Mouse (Mus musculus) gastrocnemius, postnatal 36 days (tissue): Measurements from ENCODE around the gene Tff3. TPM values are rescaled to one million over a fixed set of nuclear protein-coding genes. Genes with fewer than 3 reads are reported as not detected.

Experiments used
- DNase-seq, 2 experiments: peaks; one replicate each; pipeline ENCODE4 v3.0.0; 2022
- intact Hi-C: fragments of 180-260 bp; cut with DNase I; formaldehyde crosslinking; loops from one replicate; pipeline ENCODE4 v1.15.1; 2025
- total RNA-seq, 2 experiments: library from RNA; stranded (reverse); gene quantifications; 2 replicates each; pipeline ENCODE4 v1.2.3; 2021

The Tff3 gene
- total RNA-seq, 2 experiments from 2014 or later, result not detected

DNA sequence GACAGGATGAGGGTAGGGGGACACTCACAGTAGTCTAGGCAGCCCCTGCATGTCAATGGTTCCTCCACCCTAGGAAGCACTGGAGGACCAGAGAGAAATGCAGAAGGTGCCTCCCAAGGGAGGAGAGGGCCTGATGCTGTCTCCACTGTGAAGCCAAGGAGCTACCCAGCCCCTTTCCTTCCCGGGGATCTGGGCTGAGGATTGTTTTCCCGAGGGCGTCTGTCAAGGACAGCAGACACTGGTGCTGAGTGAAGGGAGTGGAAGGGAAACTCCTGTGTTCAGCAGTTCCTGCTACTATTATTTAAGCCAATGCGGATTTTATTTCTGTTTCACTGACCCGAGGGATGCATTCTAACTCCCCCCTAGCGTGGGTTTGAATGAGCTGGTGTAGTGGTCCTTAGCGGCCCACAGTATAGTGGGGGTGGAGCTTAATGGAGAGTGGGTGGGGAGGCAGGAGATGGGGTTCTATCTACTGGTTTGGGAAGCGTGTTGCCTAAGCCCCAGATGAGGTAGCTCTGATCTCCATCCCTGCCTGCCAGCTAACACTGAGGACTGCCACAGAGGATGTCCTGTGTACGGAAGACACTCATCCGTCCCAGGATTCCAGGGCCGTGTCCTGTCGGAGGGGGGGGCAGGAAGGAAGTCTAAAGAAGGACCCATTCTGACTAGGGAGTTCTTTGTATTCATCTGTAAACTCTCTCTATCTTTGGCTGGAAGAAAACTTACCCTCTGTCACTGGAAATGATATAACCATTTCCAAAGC, 50.2 kb downstream of the Tff3 start:
- DNase-seq, result no peak
- intact Hi-C loops, result no loop called here

DNA sequence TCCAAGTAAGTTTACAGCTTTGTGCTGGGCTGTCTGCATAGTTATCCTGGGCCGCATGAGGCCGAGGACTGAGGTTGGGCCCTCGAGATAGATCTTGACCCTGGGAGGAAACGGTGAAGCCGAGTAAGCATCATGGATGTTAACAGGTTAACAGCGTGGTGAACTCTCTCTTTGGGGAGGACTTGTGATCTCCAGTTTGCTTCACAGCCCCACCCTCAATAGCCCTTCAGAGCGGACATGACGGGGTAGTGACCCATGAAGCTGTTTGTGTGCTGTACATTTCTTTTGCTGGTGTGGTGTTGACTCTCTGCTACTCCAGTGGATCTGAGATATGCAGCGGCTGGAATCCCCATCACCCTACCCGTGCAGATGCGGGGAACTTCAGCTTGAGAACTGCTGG, 50.9 kb downstream of the Tff3 start:
- intact Hi-C loops, result no loop called here
- DNase-seq, result no peak

DNA sequence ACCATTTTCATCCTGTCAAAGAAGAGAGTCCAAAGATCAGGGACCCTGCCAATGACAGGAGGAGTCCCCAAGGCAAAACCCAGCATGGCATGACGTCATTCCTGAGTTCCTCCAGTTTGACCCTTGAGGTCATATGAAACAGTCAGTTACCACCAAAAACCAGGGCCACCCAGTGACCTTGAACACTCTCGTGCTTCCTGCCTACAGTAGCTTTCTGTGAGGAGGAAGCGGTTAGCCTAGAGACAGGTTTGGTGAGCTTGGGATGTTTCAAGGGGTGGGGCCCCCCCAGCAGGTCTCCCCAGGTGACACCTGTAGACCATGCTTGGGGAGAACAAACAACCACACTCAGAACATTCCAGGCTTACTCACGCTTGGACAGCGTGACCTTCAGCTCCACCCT, 51.9 kb downstream of the Tff3 start:
- no peak for DNase-seq
- intact Hi-C loops, result no loop called here

DNA sequence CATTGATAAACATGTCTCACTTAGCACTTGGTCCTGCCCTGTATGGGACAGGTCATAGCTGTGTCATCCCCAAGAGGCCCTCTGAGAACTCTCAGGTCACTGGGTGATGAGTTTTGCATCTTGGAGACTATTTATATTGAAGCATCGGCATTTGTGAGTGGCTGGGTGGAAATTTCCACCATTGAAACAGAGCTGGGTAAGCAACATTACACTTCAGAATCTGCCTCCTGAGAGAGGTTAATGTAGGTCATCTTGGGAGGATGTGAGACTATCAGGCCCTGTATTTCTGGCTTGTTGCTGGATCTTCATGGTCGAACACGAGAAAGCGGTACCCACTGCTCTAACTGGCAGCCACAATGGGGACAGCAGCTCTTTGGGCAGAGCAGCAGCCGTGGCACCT, 54.0 kb downstream of the Tff3 start:
- DNase-seq, result no peak
- intact Hi-C loops, result no loop called here

Other genes with a start within 250 kb of the Tff3 start
- gene Glp1r, start 227.8 kb downstream of the Tff3 start, total RNA-seq, result not detected
- not detected for gene Umodl1, start 175.0 kb downstream of the Tff3 start, total RNA-seq
- 1 to 10 TPM; 1.7 to 2.3 TPM for gene Abcg1, start 72.0 kb downstream of the Tff3 start, total RNA-seq
- gene Tff2, start 14.6 kb upstream of the Tff3 start, total RNA-seq, result not detected
- gene Tff1, start 35.6 kb upstream of the Tff3 start, total RNA-seq, result not detected
- gene Tmprss3, start 69.3 kb upstream of the Tff3 start, total RNA-seq, result not detected
- under 1 TPM in 1 of 2 experiments, not detected in 1; 0.41 TPM for gene Ubash3a, start 78.2 kb upstream of the Tff3 start, total RNA-seq
- 1 to 10 TPM; 7.7 to 8.6 TPM for gene Rsph1, start 147.7 kb upstream of the Tff3 start, total RNA-seq
- gene Slc37a1, start 157.1 kb upstream of the Tff3 start, total RNA-seq, result 1 to 10 TPM; 3.3 to 3.6 TPM